Mouse (Mus musculus): Measurements from ENCODE around the gene Gpr3.

Gpr3 gene

DNA sequence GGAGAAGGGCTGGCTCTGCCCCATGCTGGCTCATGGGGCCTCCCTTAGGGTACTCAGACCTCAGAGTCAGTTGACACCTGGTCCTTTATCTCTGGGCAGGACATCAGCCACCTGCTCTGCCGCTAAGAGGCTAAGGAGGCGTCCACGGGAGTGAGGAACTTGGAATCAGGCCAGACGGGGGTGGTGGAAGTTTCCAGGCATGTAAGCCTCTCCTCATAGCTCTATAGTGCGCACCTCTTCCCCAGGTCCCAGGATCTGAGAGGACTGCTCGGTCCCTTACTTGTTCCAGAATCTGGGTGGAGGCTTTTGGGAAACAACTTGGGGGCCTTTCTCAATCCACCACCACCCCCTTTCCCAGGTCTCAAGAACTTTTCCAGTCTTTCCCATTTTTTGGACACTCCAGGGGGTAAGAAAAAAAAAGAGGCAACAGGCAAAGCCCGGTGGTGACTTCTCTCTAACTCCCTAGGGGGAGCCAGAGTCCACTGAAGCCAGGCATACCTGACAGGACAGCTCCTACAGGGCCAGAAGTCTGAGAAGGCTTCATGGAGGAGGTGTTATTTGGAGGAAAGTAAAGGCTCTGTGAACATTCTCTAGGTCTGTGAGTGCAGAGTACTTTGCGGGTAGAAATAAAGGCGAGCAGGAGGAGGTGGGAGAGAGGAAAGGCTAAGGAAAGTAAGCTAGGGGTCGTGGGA lies 21.1 kb upstream of the Gpr3 start:
- peak; percentile 53 to 66 for DNase-seq

DNA sequence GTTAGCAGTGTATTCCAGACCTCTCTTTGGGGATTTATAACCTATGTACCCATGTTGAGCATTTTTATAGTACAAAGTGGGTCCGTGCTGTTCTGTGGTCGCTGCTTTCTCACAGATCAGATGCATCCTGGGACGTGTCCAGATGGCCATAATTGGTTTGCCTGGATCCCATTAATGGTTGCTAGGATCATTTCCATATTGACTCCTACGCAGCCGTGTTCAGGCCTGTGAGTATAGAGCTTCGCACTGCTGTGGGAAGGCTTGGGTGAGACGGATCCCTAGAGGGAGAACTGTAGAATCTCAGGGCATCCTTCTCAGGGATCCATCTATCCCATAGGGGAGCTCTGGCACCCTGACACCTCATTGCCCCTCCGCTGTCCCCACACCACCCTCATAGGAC lies 17.2 kb upstream of the Gpr3 start:
- DNase-seq, result no peak

DNA sequence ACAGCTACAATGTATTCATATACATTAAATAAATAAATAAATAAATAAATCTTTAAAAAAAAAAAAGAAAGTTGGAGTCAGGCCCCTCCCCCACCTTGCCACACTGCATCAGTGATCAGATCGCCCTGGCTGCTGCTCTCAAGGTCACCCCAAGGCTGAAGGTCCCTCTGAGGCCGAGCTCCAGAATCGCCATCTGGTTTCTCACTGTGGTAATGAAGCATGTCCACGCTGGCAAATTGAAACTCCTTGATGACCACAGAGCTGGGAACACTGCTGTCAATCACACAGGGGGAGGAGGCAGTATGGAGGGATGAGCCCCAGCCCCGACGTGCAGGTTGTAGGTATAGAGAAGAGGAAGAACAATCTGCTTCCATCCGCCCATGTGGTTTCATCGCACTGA lies 15.3 kb upstream of the Gpr3 start:
- DNase-seq, result no peak

DNA sequence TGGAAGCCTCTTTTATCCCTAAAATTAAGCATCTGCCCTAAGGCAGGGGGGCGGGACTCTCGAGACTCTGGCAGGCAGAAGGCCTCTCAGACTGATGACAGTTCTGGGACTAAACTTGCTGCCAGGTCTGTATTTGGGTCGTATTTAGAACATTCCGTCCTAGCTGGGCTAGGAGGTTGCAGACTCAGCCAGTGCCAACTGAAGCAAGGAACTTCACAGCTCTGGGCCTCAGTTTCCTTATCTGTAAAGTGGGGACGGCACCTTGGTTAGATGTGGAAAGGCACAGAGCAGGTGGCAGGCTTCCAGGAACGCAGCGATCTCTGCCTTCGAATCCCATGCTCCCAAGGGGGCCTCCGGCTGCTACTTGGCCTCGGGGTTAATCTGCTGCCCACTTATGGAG lies 13.7 kb upstream of the Gpr3 start:
- DNase-seq, result no peak

DNA sequence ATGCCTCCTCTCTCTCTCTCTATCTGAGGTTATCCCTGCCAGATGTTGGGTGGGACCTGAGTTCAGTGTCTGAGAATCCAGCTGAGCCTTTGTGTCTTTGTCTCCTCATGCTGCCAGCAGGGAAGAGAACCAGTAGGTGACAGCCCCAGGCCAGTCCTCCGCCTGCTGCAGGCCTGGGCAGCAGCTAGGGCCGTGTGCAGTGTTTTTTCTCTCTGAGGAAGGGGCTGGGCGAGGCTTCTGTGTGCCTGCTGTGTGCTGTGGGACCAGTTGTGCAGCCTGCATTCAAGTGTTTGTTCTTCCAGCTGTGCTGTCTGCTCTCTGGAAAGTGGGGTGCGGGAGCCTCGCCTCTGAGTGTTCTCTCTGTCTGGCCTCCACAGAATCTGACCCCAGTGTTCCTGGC lies 11.5 kb upstream of the Gpr3 start:
- no peak for DNase-seq

DNA sequence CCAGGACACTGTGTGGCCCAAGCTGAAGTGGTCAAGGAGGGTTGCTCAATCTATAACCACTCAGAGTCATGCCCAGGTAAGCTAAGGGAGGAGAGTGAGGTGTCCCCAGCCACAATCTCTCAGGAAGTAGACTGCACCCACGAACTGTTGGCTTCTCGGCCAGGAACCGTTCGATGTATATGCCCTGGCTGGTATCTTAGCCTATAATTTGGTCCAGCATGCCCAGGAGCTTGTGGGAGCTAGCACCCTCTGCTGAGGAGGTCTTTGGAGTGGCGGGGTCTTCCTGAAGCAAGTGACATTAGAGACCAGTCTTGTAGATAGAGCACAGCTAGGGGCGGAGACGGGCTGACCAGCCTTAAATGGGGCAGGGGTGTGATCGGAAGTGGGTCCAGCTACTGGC lies 9.4 kb upstream of the Gpr3 start:
- no peak for DNase-seq

DNA sequence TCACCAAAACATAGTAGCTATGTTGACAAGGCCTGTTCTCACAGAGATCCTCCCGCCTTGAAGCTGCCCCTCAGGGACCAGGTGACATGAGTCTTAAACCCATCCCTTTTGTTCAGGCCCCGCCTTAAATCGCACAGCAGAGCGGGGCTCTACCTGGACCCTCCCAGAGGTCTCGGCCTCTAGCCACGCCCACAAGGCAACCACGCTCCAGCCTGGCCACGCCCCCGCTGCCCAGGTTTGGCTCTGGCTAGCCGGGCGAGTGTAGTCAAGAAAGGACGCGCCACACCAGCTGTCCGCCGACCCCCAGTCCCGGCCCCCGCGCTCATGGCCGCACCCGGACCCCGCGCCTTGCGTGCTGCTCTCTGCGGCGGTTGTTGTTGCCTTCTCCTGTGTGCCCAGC lies 8.3 kb upstream of the Gpr3 start:
- peak; percentile 65 to 70 for DNase-seq

DNA sequence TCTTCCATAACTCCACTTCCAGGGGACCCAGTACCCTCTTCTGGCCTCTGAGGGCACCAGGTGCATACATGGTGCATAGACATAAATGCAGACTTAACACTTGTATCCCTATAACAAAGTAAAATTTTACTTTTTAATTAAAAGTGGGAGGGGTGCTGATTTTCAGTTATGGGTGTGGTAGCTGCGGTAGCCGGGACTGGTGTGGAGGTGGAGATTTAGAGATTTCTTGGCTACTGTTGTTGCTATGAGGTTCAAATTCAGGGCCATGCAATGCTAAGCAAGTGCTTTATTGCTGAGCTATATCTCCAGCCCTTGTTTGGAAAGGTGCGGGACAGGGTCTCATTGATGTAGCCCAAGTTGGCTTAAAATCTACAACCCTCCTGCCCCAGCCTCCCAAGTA lies 6.4 kb upstream of the Gpr3 start:
- DNase-seq, result no peak

DNA sequence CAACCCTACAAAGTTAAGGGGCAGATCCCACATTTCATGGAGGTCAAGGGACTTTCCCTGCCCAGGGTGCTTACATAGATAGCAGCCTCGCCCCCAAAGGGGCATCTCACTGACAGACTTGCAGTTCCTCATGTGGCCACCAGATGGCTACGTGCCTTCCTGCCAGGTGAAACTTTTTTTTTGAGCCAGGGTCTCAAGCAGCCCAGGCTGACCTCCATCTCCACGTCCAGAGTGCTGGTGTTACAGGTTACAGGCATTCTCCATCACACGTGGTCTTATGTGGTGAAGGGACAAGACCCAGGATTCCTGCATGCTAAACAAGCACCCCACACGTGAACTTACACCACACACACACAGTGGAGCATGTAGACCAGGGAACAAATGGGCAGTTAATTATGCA lies 5.3 kb upstream of the Gpr3 start:
- DNase-seq, result peak in 1 of 2 experiments; percentile 71

DNA sequence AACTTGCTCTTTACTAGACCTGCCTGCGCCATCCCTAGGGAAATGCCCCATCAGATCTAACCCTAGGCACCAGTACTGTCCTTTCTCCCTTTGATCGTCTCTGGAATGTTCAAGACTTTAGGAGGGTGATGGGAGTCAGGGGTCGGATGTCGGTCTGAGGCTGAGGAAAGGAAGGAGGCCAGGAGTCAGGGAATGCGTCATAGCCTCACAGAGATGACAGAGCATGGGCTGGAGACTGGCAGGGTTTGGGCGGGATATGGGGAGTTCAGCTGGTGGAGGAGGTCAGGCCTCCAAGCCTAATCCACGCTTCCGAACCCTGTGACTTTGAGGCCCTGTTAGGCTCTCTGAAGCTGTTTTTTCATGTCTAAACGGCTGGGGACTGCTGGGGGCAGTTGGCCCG lies 1.3 kb upstream of the Gpr3 start:
- no peak for DNase-seq

DNA sequence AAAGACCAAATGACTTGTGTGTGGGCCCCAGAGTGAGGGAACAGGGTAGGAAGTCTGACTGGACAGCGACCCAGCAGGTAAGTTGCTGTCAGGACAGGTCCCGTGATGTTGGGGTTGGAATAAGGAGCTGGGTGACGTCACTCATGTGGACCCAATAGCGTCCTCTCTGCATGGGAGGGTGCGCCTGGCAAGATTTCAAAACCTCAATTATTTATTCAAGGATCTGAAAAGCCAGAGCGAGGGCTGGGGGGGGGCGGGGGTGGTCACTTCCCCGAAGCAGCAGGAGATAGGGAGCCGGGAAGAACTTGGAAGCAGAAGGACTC lies 893 bp upstream of the Gpr3 start:
- no peak for DNase-seq

DNA sequence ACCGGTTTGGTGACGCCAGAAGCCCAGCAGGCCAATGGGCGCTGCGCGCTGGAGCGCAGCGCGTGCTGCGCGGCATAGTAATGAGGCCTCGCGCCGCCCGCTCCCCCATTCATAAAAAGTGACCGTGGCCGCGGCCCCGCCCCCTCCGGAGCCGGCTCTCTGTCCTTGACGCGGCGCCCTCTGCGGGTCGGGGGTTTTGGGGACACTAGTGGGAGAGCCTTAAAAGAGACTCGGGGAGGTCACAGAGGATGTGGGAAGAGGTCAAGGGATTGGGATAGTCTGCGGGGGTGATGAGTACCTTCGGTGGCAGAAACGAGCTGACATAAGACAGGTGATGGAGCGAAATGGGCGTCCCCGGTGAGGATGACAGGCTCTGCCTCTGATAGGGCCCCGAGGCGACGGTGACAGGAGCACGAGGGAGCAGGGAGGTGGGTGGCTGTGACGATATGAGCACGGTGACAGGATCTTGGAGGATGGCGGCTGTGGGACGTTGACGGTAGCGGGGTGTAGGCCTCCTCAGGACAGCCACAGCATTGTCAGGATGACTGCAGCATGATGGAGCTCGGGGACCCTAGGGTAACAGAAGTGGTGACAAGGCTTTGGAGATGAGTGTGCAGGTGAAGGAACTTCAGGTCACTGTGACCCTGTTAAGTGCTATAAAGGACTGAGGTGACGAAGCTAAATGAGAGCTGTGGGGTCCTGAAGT lies 379 bp upstream of the Gpr3 start:
- DNase-seq, result peak; percentile 68 to 77

DNA sequence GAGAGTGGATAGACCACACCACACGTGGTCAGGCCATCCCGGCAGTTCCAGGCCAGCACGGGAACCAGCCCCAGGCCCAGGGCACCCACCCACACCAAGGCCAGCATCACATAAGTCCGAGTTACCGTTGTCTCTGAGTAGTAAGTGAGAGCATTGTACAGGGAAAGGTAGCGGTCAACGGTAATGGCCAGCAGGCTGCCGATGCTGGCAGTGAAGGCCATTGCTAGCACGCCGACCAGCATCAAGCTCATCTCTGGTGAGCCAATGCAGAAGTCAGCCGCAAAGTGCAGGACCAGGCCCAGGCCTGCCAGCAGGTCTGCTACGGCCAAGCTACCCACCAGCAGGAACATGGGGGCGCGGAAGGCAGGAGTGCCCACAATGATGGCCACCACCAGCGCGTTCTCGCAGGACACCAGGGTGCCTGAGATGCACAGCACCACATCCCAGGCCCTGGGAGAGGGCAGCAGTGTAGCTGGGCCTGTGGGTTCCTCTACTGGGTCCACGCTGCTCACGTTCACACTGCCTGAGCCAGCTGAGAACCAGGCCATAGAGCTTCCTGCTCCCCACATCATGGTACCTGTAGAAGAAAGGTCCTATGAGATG lies 1.4 kb downstream of the Gpr3 start:
- no peak for DNase-seq

DNA sequence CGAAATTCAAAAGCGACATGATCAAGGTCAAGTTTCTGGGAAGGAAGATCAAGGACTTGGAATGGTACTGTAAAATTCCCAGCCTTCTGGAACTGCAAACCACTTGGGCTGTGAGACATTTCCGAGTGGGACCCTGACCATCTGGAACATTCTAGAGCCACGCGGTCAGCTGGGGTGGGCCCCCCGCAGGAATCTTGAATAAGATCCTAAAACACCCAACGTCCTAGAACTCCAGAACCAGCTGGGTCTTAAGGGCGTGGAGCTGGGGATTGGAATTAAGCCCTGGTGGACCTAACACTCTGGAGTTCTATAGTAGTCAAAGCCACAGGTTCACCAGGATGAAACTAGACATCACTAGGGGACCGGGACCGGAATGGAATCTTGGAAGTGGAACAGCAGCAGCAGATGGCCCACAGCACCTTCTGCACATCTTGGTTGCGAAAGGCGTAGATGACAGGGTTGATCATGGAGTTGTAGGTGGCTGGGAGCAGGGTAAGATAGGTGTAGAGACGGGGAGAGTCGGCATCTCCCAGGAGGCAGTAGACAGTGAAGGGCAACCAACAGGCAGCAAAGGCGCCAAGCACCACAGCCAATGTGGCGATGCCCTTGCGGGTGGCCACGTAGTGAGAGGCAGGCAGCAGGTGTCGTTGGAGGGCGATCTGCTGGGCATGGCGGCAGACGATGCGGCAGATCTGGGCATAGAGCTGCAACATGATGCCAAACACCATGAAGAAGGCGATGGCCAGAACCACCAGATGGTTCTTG lies 2.1 kb downstream of the Gpr3 start:
- no peak for DNase-seq

DNA sequence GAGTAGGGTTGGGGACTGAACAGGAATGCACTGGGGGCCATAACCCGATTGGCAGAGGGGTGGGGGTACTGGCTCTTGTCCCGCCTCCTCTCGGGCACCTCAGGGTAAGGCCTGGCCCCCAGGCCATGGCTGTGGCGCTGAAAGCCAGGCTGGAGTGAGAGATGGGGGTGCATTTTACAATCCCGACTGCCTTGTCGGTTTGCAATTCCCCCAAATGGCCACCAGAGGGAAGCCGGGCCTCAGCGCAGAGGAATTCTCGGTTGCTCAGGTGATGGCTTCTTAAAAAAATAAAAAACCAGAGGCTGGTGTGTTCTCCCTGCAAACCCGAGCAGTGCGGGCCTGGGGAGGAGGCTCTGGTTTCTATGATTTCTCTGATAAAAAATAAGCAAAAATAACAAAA lies 3.0 kb downstream of the Gpr3 start:
- DNase-seq, result peak in 1 of 2 experiments; percentile 57

DNA sequence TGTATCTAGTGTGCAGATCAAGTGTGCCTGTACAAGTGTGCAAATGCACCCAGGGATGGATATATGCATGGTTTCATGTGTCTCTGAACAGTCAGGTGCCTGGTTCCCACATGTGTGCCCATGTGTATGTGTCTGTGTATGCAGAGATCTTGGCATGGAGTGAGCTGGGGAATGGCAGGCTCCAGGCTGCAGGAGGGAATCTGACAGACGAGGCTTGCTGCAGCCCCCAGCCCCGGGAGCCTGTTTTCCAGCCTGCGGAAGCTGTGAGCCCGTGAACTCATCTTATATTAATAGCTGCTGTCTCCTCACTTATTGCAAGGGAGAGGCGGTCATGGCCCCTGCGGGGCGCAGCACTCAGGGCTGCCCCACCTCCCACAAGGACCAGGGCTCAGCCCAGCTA lies 8.0 kb downstream of the Gpr3 start:
- DNase-seq, result no peak

DNA sequence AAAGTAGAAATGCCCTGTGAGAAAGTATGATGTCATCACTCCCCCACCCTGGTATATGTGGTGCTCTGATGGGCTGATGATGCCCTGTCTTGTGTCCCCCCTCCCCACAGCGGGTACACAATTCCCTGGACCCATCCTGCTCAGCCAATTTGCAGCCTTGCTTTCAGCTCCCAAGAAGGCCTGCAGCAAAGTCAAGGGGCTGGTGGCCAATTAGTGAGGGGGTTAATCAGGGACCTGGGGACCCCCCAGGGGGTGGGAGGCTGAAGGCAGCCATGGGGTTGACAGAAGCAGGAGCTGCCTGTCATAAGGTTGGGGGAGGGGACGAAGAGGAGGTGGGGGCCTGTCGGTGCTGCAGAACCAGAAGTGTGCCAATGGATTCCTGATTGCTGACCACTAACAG lies 8.7 kb downstream of the Gpr3 start:
- DNase-seq, result no peak

DNA sequence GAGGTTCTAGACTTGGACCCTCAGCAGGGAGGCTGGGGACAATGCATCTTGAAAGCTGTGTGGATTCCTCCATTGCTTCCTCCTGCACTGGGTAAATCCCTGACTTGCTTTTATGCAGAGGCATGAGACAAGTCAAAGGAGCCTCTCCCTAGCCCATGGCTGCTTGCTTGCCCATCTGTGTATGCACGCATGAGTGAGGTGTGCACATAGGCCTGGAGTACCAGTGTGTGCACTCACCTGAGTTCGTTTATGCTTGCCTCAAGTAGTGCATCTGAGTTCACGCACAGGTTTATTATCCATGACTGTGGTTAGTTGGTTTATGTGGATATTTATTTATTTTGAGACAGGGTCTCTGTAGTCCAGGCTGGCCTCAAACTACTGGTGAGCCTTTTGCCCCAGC lies 10.1 kb downstream of the Gpr3 start:
- no peak for DNase-seq

DNA sequence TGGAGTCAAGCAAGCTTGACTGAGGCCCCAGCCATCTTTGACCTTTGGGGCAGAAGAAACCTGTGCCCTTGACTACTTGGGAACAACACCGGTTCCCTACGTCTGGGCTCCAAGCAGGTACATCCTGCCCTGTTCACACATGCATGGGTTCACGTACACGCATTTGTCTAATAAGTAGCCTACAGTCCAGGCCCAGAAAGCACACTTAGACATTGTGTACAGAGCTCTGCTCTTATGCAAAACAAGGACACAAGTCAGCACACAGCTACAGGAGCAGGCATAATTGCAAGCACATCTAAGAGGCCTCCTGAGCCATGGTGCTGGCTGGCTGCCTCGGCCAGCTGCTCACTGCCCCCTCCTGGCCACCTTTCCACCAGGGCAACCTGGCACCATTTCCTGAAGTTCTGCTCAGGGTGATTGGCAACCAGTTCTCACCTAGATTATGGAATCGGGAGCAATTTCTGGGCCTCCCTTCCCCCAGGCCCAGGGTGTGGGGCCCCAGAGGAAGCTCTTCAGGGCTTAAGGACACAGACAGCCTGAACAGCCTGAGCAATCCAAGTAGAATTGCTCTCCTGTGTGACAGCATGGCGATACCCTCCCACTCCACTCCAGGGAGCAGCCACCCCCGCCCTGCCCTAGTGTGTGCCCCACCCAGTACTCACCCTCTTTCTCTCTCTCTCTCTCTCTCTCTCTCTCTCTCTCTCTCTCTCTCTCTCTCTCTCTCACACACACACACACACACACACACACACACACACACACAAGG lies 11.1 kb downstream of the Gpr3 start:
- DNase-seq, result peak; percentile 85 to 89

DNA sequence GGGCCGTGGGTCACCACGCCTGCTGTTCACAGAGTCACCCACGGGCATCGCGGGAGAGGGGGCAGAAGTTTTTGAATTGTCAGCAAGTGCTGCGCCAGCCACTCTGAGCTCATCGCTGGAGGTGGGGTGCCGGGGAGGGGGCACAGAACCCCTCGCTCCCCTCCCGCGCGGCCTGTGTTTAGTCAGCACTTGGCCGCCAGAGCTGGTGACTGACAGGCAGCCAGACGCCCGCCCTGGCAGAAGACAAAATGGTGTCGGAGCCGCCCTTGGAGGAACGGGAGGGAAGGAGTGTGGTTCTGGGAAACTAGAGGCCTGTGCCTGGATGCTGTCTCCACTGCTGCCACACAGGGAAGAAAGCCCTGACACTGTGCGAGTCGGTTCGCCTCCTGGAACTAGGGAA lies 12.0 kb downstream of the Gpr3 start:
- DNase-seq, result peak in 1 of 2 experiments; percentile 41

DNA sequence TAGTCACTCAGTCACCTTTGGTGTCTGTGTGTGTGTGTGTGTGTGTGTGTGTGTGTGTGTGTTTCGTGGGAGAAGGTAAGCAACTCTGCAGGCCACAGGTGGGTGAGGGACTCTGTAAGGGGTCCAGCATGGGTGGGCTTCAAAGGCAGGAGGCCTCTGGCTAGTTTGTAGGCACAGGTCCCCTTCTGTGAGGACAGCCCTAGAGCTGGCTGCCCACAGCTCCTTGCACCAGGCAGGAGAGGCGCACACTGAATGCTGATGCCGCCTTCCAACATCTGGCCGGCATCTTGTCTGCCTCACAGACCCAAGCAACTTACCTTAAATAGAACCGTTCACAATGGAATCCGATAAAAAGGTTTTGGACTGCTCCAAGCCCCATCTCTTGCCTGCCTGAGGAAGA lies 12.6 kb downstream of the Gpr3 start:
- no peak for DNase-seq

DNA sequence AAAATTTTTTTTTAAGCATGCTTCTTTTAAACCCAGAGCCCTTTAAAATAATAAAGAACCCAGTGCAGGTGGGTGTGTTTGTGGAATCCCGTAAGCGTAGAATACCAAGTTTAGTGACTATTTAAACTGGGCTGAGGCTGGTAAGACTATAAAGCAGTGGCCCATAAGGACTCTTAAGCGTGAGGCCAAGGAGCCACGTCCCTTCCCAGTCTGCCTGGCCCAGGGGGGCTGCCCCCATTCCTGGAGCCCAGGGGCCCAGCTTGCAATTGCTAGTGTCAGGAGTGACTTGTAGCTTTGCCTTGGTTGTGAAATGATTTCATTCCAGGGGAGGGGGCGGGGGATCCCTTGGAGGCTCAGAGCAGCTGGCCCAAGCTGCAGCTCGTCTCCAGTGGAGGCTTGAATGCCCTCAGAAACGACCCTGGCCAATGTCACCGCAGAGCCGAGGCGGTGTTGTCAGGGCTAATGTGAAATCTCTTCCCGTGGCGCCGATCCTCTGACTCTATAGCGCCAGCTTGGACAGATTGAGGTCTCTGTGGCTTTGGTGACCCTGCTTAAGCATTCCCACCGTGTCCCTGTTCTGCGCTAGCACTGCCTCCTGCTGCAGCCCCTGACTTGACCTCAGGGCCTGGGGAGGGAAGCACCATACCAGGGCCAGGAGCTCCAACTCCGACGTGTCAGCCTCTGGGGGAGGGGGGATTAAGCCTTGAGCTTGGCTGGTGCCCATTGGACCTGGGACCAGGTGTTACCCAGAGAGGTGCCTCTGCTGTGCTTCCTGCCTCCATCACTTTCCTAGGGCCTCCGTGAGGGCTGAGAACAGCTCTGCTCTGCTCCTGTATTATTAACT lies 13.8 kb downstream of the Gpr3 start:
- DNase-seq, result peak in 1 of 2 experiments; percentile 35
